Mouse (Mus musculus): ENCODE data around the gene Sema5a. TPM values are rescaled to one million over a fixed set of nuclear protein-coding genes. Genes with fewer than 3 reads are reported as not detected.

Sema5a gene
- polyA plus RNA-seq, 1 experiment from 2014 or later = 9.2 TPM

GRCm38 (mm10) chr15:32337810-32338209 lies 93.2 kb downstream of the Sema5a start:
- H3K36me3 ChIP-seq (ENCODE audit: insufficient read depth, low read length) = no peaks in the 10 kb centered on the region
- H3K27ac ChIP-seq (ENCODE audit: low read length) = no peak overlapping the region
- H3K27me3 ChIP-seq (replicated peaks; ENCODE audit: insufficient read depth, low read length) = no peaks in the 10 kb centered on the region
- peaks cover 6% of the 10 kb centered on the region; the same call in 1 of the 2 replicates for H3K4me1 ChIP-seq (ENCODE audit: insufficient read depth, low read depth, low read length)
- TF ChIP-seq CTCF (IDR thresholded peaks at IDR 0.05) (no peak), EP300 (IDR thresholded peaks at IDR 0.05) (no peak)
- no peak overlapping the region for H3K4me2 ChIP-seq (replicated peaks; ENCODE audit: low read depth, low read length)
- no peaks in the 10 kb centered on the region for H3K9me3 ChIP-seq (ENCODE audit: low read length)
- 89% methylated on average over 3 of the region's 3 CpGs for WGBS
- DNase-seq (ENCODE audit: low spot score) (no peak), ATAC-seq (no peak)
- no peak overlapping the region for H3K4me3 ChIP-seq (ENCODE audit: low read depth, low read length)
- no peak overlapping the region for H3K9ac ChIP-seq (replicated peaks; ENCODE audit: low read depth)

GRCm38 (mm10) chr15:32338721-32339290 lies 94.2 kb downstream of the Sema5a start:
- no peak overlapping the region for H3K27ac ChIP-seq (ENCODE audit: low read length)
- DNase-seq (ENCODE audit: low spot score) (no peak), ATAC-seq (no peak)
- TF ChIP-seq EP300 (IDR thresholded peaks at IDR 0.05) (no peak), CTCF (IDR thresholded peaks at IDR 0.05) (no peak)
- H3K4me2 ChIP-seq (replicated peaks; ENCODE audit: low read depth, low read length) = no peak overlapping the region
- H3K9me3 ChIP-seq (ENCODE audit: low read length) = no peaks in the 10 kb centered on the region
- no peaks in the 10 kb centered on the region for H3K36me3 ChIP-seq (ENCODE audit: insufficient read depth, low read length)
- peaks cover 6% of the 10 kb centered on the region; the same call in 1 of the 2 replicates for H3K4me1 ChIP-seq (ENCODE audit: insufficient read depth, low read depth, low read length)
- no peaks in the 10 kb centered on the region for H3K27me3 ChIP-seq (replicated peaks; ENCODE audit: insufficient read depth, low read length)
- H3K4me3 ChIP-seq (ENCODE audit: low read depth, low read length) = no peak overlapping the region
- no peak overlapping the region for H3K9ac ChIP-seq (replicated peaks; ENCODE audit: low read depth)
- 62% methylated on average over 3 of the region's 3 CpGs for WGBS

GRCm38 (mm10) chr15:32339426-32339825 lies 94.8 kb downstream of the Sema5a start:
- no peaks in the 10 kb centered on the region for H3K27me3 ChIP-seq (replicated peaks; ENCODE audit: insufficient read depth, low read length)
- DNase-seq (ENCODE audit: low spot score) (peak; percentile 28), ATAC-seq (no peak)
- H3K4me2 ChIP-seq (replicated peaks; ENCODE audit: low read depth, low read length) = no peak overlapping the region
- H3K27ac ChIP-seq (ENCODE audit: low read length) = no peak overlapping the region
- H3K9ac ChIP-seq (replicated peaks; ENCODE audit: low read depth) = no peak overlapping the region
- no peaks in the 10 kb centered on the region for H3K9me3 ChIP-seq (ENCODE audit: low read length)
- no peak overlapping the region for H3K4me3 ChIP-seq (ENCODE audit: low read depth, low read length)
- WGBS = 56% methylated on average over 5 of the region's 5 CpGs
- peaks cover 6% of the 10 kb centered on the region; the same call in 1 of the 2 replicates for H3K4me1 ChIP-seq (ENCODE audit: insufficient read depth, low read depth, low read length)
- no peaks in the 10 kb centered on the region for H3K36me3 ChIP-seq (ENCODE audit: insufficient read depth, low read length)
- TF ChIP-seq CTCF (IDR thresholded peaks at IDR 0.05) (no peak), EP300 (IDR thresholded peaks at IDR 0.05) (no peak)

GRCm38 (mm10) chr15:32341423-32341822 lies 96.8 kb downstream of the Sema5a start:
- 37% methylated on average over 2 of the region's 2 CpGs for WGBS
- ATAC-seq = no peak
- peaks cover 6% of the 10 kb centered on the region; the same call in 1 of the 2 replicates for H3K4me1 ChIP-seq (ENCODE audit: insufficient read depth, low read depth, low read length)

GRCm38 (mm10) chr15:32343544-32343943 lies 98.9 kb downstream of the Sema5a start:
- Histone ChIP-seq H3K9me3 (ENCODE audit: low read length) (no peaks in the 10 kb centered on the region), H3K4me2 (replicated peaks; ENCODE audit: low read depth, low read length) (no peak overlapping the region), H3K9ac (replicated peaks; ENCODE audit: low read depth) (no peak overlapping the region), H3K27ac (ENCODE audit: low read length) (no peak overlapping the region), H3K36me3 (ENCODE audit: insufficient read depth, low read length) (no peaks in the 10 kb centered on the region), H3K4me1 (ENCODE audit: insufficient read depth, low read depth, low read length) (peaks cover 6% of the 10 kb centered on the region; the same call in 1 of the 2 replicates), H3K4me3 (ENCODE audit: low read depth, low read length) (no peak overlapping the region), H3K27me3 (replicated peaks; ENCODE audit: insufficient read depth, low read length) (no peaks in the 10 kb centered on the region)
- ATAC-seq = peak; percentile 60
- DNase-seq (ENCODE audit: low spot score) = peak; percentile 17
- WGBS = 48% methylated on average over 5 of the region's 5 CpGs
- no peak for TF ChIP-seq CTCF (IDR thresholded peaks at IDR 0.05)
- peak; percentile 89 for TF ChIP-seq EP300 (IDR thresholded peaks at IDR 0.05)

More at GRCm38 (mm10) chr15:32341423-32341822, 96.8 kb downstream of the Sema5a start:
- Histone ChIP-seq H3K4me2 (replicated peaks; ENCODE audit: low read depth, low read length) (no peak overlapping the region), H3K9me3 (ENCODE audit: low read length) (no peaks in the 10 kb centered on the region), H3K4me3 (ENCODE audit: low read depth, low read length) (no peak overlapping the region), H3K36me3 (ENCODE audit: insufficient read depth, low read length) (no peaks in the 10 kb centered on the region), H3K27me3 (replicated peaks; ENCODE audit: insufficient read depth, low read length) (no peaks in the 10 kb centered on the region), H3K9ac (replicated peaks; ENCODE audit: low read depth) (no peak overlapping the region), H3K27ac (ENCODE audit: low read length) (no peak overlapping the region)
- TF ChIP-seq EP300 (IDR thresholded peaks at IDR 0.05) (no peak), CTCF (IDR thresholded peaks at IDR 0.05) (no peak)
- no peak for DNase-seq (ENCODE audit: low spot score)

- no peak overlapping the region for H3K4me2 ChIP-seq (replicated peaks; ENCODE audit: low read depth, low read length)
- H3K4me1 ChIP-seq (ENCODE audit: insufficient read depth, low read depth, low read length) = no peaks in the 10 kb centered on the region
- H3K27me3 ChIP-seq (replicated peaks; ENCODE audit: insufficient read depth, low read length) = no peaks in the 10 kb centered on the region
- no peak overlapping the region for H3K9ac ChIP-seq (replicated peaks; ENCODE audit: low read depth)
- no peak overlapping the region for H3K4me3 ChIP-seq (ENCODE audit: low read depth, low read length)
- H3K27ac ChIP-seq (ENCODE audit: low read length) = no peak overlapping the region
- H3K9me3 ChIP-seq (ENCODE audit: low read length) = no peaks in the 10 kb centered on the region
- no peaks in the 10 kb centered on the region for H3K36me3 ChIP-seq (ENCODE audit: insufficient read depth, low read length)
- ATAC-seq (no peak), DNase-seq (ENCODE audit: low spot score) (no peak)
- WGBS = 78% methylated on average over 5 of the region's 5 CpGs
- TF ChIP-seq EP300 (IDR thresholded peaks at IDR 0.05) (no peak), CTCF (IDR thresholded peaks at IDR 0.05) (no peak)
Measured at GRCm38 (mm10) chr15:32347315-32347714, 102.7 kb downstream of the Sema5a start.
